Mouse (Mus musculus) liver, embryonic 13.5 days (tissue): ENCODE data around the gene Cln3. TPM values are rescaled to one million over a fixed set of nuclear protein-coding genes. Genes with fewer than 3 reads are reported as not detected.
A peak's percentile ranks its signal among the peaks of the same experiment; 100 is the strongest.

Experiments
- ATAC-seq: fragments of 200-750 bp; cut with Nextera tagmentation; 2 replicates; pipeline ENCODE4 v1.8.0; 2017; ENCODE audit warnings: low read depth, mild to moderate bottlenecking, moderate number of reproducible peaks, moderate library complexity
- DNase-seq: peaks from one replicate; pipeline ENCODE4 v3.0.0; 2022
- H3K27ac ChIP-seq: fragments of 300-500 bp; sonication (generic); 2 replicates; pipeline ENCODE4 v1.5.1; 2015; ENCODE audit warnings: moderate library complexity, mild to moderate bottlenecking, inconsistent platforms
- H3K27me3 ChIP-seq: fragments of 300-500 bp; sonication (generic); 2 replicates; pipeline ENCODE4 v1.6.1; 2015; ENCODE audit warnings: mild to moderate bottlenecking, inconsistent platforms
- H3K36me3 ChIP-seq: fragments of 300-500 bp; sonication (generic); 2 replicates; pipeline ENCODE4 v1.6.1; 2015; ENCODE audit warnings: mild to moderate bottlenecking, inconsistent platforms
- H3K4me1 ChIP-seq: fragments of 300-500 bp; sonication (generic); replicated peaks from 2 replicates; pipeline ENCODE4 v1.6.1; 2015; ENCODE audit warnings: inconsistent platforms
- H3K4me2 ChIP-seq: fragments of 300-500 bp; sonication (generic); 2 replicates; pipeline ENCODE4 v1.6.1; 2015; ENCODE audit warnings: inconsistent platforms, mild to moderate bottlenecking, moderate library complexity
- H3K4me3 ChIP-seq: fragments of 300-500 bp; sonication (generic); replicated peaks from 2 replicates; pipeline ENCODE4 v1.5.1; 2015; ENCODE audit warnings: mild to moderate bottlenecking, inconsistent platforms
- H3K9ac ChIP-seq: fragments of 300-500 bp; sonication (generic); 2 replicates; pipeline ENCODE4 v1.6.1; 2015; ENCODE audit warnings: mild to moderate bottlenecking, inconsistent platforms
- H3K9me3 ChIP-seq: fragments of 300-500 bp; sonication (generic); replicated peaks from 2 replicates; pipeline ENCODE4 v1.6.1; 2016; ENCODE audit warnings: inconsistent platforms
- WGBS: fragments of 180-500 bp; shearing (Covaris S2); methylation state at CpG from one replicate; pipeline ENCODE4 v1.1.7; 2015; ENCODE audit not compliant: insufficient replicate concordance; 5-methylcytosine and 5-hydroxymethylcytosine counted together
- polyA plus RNA-seq: library from polyadenylated mRNA; unstranded; fragments of >200 nt; fragmentation: Nextera tagmentation; extraction: Ambion mirVana; gene quantifications from 2 replicates; pipeline ENCODE4 v1.2.1, GENCODE M21; 2015

Cln3 gene
- polyA plus RNA-seq, 1 experiment from 2014 or later, result 11.5 TPM

DNA sequence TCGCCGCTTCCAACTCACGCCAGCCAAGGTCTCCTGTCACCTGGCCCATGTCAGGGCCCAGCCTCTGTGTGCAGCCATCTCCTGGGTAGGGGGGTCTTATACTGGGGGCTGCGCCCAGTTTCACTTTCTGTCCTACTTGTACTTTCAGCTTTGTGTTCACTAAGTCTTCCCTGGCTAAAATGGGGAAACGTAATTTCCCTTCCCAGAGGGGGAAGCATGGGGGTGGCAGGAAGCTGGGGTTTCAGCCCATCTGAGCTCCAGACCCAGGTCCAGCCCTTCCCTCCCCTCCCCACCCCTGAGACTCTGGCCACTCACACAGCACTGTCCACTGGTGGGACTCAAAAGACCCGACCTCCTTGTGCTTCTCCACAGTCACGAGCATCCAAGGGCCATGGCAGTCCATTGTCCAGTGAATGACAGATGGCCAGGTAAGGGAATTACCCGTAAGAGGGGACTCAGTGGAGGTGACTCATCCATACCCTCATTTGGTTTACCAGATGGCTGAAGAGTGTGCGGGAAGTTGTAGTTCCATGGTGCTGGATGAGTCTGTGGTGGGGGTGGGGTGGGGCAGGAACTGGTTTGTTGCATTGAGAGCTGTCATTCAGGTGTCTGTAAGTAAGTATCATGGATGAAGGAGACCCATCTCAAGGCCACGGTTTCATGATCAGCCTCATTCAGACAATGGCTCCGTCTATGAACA is 9.4 kb upstream of the Cln3 start, which contains the start of gene Il27:
Il27 (minus strand) TSS at position 80 of the 700 bp plus-strand sequence.
- Histone ChIP-seq H3K9ac (no peak within 1 kb of the TSS), H3K4me3 (no peak within 1 kb of the TSS), H3K27me3 (no peaks in the 10 kb centered on the region), H3K9me3 (no peaks in the 10 kb centered on the region), H3K4me1 (0 out of 2 replicates have a peak, but pooled peaks cover 4% of the 10 kb centered on the region), H3K36me3 (no peaks in the 10 kb centered on the region), H3K27ac (no peak within 1 kb of the TSS), H3K4me2 (no peak within 1 kb of the TSS)
- DNase-seq (no peak), ATAC-seq (no peak)
- 51% methylated on average over 11 of the region's 11 CpGs for WGBS

DNA sequence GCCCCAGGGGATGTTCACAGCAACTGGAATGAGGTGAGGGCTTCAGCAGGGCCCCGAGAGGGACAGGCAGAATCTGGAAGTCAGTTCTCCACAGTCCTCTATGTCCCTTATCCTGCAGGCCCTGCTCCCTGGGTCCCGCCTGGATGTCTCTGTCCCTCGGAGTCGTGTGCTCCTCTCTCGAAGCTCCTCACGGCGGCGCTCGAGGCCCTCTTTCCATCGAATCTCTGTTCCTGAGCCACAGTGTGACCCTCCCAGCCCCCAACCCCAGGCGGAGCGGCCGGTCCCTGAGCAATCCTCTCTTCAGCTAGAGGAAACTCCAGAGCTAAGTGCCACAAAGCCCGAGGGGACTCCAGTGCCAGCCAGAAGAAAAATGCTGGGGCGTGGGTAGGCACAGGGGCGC is 2.2 kb upstream of the Cln3 start:
- Histone ChIP-seq H3K36me3 (no peaks in the 10 kb centered on the region), H3K9me3 (no peaks in the 10 kb centered on the region), H3K4me3 (no peak overlapping the region), H3K4me1 (peaks cover 25% of the 10 kb centered on the region), H3K27ac (no peak overlapping the region), H3K27me3 (peaks cover 27% of the 10 kb centered on the region), H3K4me2 (no peak overlapping the region), H3K9ac (no peak overlapping the region)
- no peak for DNase-seq
- no peak for ATAC-seq
- 17% methylated on average over 16 of the region's 16 CpGs for WGBS

DNA sequence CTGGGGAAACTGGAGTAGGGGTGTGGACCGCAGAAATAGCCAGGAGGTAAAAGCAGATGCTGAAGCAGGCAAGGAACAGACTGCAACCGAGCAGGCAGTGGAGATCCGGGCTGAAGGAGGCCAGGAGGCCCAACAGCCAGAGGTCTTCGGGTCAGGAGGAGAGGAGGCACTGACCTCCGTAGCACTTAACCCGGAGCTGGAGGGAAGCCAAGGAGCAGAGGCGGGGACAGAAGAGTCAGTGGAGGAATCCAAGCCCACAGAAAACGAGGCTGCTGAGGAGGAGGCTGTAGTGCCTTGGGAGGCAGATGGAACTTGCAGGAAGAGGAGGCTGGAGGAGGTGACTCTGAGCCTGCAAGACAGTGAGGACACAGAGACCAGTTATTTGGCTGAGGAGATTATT is 1.2 kb upstream of the Cln3 start:
- H3K27ac ChIP-seq, result no peak overlapping the region
- ATAC-seq (no peak), DNase-seq (no peak)
- H3K27me3 ChIP-seq, result peaks cover 27% of the 10 kb centered on the region
- no peak overlapping the region for H3K4me3 ChIP-seq
- no peaks in the 10 kb centered on the region for H3K36me3 ChIP-seq
- H3K9me3 ChIP-seq, result no peaks in the 10 kb centered on the region
- H3K4me1 ChIP-seq, result peaks cover 32% of the 10 kb centered on the region
- no peak overlapping the region for H3K4me2 ChIP-seq
- 65% methylated on average over 8 of the region's 8 CpGs for WGBS
- no peak overlapping the region for H3K9ac ChIP-seq

DNA sequence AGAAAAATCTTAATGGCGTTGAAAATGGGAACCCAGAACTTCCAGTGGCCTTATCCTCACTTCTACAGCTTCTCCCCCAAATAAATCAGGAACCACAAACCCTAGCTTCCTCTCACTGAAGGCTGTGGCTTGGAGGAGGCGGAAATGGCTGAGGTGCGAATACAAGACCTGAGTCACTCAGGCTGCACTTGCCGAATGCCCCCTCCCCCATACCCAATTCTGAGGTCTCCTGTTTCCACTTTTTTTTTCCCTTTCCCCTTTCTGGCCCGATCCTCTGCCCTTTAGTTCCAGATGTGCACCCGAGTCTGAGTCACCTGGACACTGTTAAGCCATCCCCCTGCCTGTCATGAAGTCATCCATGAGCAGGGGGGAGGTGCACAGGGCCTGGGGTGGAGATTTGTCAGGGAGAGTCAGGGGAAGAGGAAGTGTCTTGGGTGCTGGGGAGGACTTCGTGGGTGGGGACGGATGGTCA is 1.1 kb downstream of the Cln3 start, which contains the start of gene Apobr:
Apobr (plus strand) TSS at position 437 of the 472 bp plus-strand sequence.
- Histone ChIP-seq H3K9ac (0 out of 2 replicates have a peak within 1 kb of the TSS, but pooled peaks have one; percentile 67), H3K4me2 (peak within 1 kb of the TSS; percentile 89), H3K4me1 (peaks cover 34% of the 10 kb centered on the region), H3K27me3 (peaks cover 27% of the 10 kb centered on the region), H3K27ac (peak within 1 kb of the TSS; percentile 29; the same call in 1 of the 2 replicates), H3K4me3 (peak within 1 kb of the TSS; percentile 57), H3K9me3 (no peaks in the 10 kb centered on the region), H3K36me3 (0 out of 2 replicates have a peak, but pooled peaks cover 5% of the 10 kb centered on the region)
- DNase-seq (no peak), ATAC-seq (no peak)
- 26% methylated on average over 8 of the region's 8 CpGs for WGBS

DNA sequence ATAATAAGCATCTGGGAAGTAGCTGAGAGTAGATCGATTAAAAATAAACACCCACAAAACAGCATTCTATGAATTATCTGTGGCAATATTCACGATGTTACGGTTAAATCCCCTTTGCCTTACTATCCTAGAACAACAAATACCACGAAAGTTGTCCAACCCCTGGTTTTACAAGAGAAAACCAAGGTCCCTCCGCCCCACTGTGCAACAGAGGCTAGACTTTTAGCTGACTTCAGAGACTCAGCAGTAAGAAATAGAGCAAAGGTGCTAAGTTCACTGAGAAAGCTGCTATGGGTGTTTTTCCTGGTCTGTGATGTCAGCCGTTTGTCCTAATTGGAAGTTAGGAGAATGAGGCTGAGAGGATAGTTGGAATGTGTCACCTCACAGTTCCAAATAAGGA is 1.9 kb downstream of the Cln3 start:
- Histone ChIP-seq H3K4me1 (peaks cover 34% of the 10 kb centered on the region), H3K27ac (peak overlapping the region; percentile 29), H3K4me2 (peak overlapping the region; percentile 89), H3K27me3 (peaks cover 27% of the 10 kb centered on the region), H3K4me3 (peak overlapping the region; percentile 57), H3K9me3 (no peaks in the 10 kb centered on the region), H3K36me3 (0 out of 2 replicates have a peak, but pooled peaks cover 5% of the 10 kb centered on the region), H3K9ac (peak overlapping the region; percentile 67; the same call in 1 of the 2 replicates)
- WGBS, result 39% methylated on average over 6 of the region's 6 CpGs
- no peak for ATAC-seq
- DNase-seq, result no peak

DNA sequence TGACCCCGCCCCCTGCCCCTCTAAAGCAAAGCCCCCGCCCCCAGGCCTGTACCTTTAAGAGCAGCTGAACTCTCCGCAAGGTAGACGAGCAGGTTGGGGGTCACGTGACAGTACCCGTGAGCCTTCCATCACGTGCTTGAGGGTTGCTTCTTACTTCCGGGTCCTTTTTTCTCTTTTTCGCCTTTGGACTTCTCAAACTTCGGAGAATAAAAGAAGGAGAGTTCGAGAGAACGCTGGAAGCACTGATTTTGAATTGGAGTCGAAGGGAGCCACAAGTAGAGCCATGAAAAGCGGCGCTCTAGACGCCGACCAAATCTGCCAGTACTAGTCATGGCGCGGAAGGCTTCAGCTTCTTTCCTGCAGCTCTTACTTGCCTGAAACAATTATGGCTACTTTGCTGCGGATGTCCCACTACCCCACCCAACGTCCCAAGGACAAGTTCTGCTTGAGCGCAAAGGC is 2.3 kb downstream of the Cln3 start:
- under 1% methylated on average over 22 of the region's 22 CpGs for WGBS
- DNase-seq (peak; percentile 80), ATAC-seq (peak; percentile 83)
- 0 out of 2 replicates have a peak, but pooled peaks cover 5% of the 10 kb centered on the region for H3K36me3 ChIP-seq
- peaks cover 27% of the 10 kb centered on the region for H3K27me3 ChIP-seq
- peak overlapping the region; percentile 57 for H3K4me3 ChIP-seq
- peak overlapping the region; percentile 89 for H3K4me2 ChIP-seq
- H3K9ac ChIP-seq, result peak overlapping the region; percentile 67
- no peaks in the 10 kb centered on the region for H3K9me3 ChIP-seq
- H3K27ac ChIP-seq, result peak overlapping the region; percentile 29
- H3K4me1 ChIP-seq, result peaks cover 34% of the 10 kb centered on the region

DNA sequence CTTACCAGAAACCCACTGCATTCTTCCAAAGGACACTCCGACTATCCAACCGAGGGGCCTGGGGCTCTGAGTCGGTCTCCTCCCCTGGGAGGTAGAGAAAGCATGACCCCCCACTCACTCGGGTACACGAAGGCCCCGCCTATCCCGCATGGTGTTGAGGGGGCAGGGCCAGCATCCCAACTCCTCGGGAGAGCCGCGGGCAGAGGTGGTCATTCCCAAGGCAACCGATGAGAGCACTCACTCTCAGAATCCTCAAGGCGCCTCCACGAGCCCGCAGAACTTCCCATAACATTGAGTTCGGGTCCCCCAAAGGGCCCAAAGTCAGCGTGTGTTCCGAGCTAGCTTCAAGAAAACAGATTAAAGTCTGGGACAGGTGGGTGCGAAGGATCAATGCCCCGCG is 2.9 kb downstream of the Cln3 start:
- peaks cover 27% of the 10 kb centered on the region for H3K27me3 ChIP-seq
- peaks cover 28% of the 10 kb centered on the region for H3K4me1 ChIP-seq
- H3K4me2 ChIP-seq, result peak overlapping the region; percentile 89
- H3K27ac ChIP-seq, result 0 out of 2 replicates have a peak overlapping the region, but pooled peaks have one; percentile 29
- peak; percentile 9 for DNase-seq
- H3K9me3 ChIP-seq, result no peaks in the 10 kb centered on the region
- 0 out of 2 replicates have a peak, but pooled peaks cover 7% of the 10 kb centered on the region for H3K36me3 ChIP-seq
- peak overlapping the region; percentile 57 for H3K4me3 ChIP-seq
- 5% methylated on average over 20 of the region's 20 CpGs for WGBS
- ATAC-seq, result peak; percentile 47
- peak overlapping the region; percentile 67 for H3K9ac ChIP-seq

DNA sequence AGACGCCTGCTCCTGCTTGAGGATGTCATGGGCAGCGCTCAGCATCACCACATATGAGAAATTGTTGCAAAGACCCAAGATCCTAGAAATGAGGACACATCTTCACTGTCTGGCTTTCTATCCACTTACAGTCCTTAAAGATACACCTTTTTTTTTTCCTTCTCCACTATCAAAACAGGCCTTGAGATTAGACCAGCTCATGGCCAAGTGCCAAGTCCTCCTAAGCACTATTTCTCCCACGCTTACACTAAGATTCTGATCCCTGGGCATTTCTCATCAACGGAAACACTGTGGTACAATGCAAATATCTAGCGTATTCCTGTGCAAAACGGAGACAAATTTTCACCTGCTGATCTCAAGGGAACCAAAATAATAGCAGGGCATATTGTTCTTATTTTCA is 4.0 kb downstream of the Cln3 start:
- Histone ChIP-seq H3K4me3 (no peak overlapping the region), H3K4me1 (peaks cover 27% of the 10 kb centered on the region), H3K4me2 (no peak overlapping the region), H3K27ac (no peak overlapping the region), H3K9me3 (no peaks in the 10 kb centered on the region), H3K9ac (no peak overlapping the region), H3K36me3 (peaks cover 11% of the 10 kb centered on the region; the same call in 1 of the 2 replicates), H3K27me3 (peaks cover 19% of the 10 kb centered on the region)
- WGBS, result 82% methylated on average over 6 of the region's 6 CpGs
- ATAC-seq, result no peak
- no peak for DNase-seq

DNA sequence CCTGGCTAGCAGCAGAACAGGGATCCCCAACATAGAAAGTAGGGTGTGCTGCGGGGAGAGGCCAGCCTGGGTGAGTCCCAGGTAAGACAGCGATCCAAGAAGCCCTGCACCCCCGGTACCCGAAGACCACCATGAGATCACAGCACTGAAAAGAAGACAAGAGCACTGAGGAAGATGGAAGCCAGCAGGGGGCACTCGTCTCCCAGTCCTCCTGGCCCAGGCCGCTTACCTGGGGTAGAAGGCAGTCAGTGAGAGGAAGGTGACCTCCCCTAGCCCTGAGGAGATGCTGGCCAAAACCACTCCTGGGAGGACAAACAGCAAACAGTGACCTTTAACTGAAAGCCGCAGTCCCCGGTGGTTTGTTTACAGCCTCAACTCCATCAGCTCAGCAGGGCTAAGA is 6.4 kb downstream of the Cln3 start:
- Histone ChIP-seq H3K4me1 (peaks cover 20% of the 10 kb centered on the region), H3K9ac (no peak overlapping the region), H3K4me3 (no peak overlapping the region), H3K36me3 (peaks cover 19% of the 10 kb centered on the region; the same call in 1 of the 2 replicates), H3K27ac (no peak overlapping the region), H3K27me3 (no peaks in the 10 kb centered on the region), H3K4me2 (no peak overlapping the region), H3K9me3 (no peaks in the 10 kb centered on the region)
- ATAC-seq (no peak), DNase-seq (peak; percentile 27)
- 59% methylated on average over 8 of the region's 8 CpGs for WGBS

DNA sequence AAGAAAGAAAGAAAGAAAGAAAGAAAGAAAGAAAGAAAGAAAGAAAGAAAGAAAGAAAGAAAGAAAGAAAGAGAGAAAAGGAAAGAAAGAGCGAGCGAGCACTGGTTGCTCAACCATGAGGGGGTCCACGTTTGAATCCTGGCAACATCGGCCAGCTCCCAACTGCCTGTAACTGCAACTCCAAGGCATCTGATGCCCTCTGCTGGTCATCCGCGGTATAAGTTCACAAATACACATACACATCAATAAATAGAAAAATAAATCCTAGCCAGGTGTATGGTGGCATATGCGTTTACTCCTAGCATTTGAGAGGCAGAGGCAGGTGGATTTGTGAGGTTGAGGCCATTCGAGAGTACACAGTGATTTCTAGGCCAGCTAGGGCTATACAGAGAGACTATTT is 8.7 kb downstream of the Cln3 start:
- DNase-seq (peak; percentile 53), ATAC-seq (no peak; the same call in 1 of the 2 replicates)
- H3K9ac ChIP-seq, result no peak overlapping the region
- no peaks in the 10 kb centered on the region for H3K9me3 ChIP-seq
- H3K4me1 ChIP-seq, result peaks cover 3% of the 10 kb centered on the region; the same call in 1 of the 2 replicates
- H3K27ac ChIP-seq, result no peak overlapping the region
- WGBS, result 41% methylated on average over 8 of the region's 8 CpGs
- peaks cover 19% of the 10 kb centered on the region; the same call in 1 of the 2 replicates for H3K36me3 ChIP-seq
- H3K27me3 ChIP-seq, result no peaks in the 10 kb centered on the region
- H3K4me2 ChIP-seq, result no peak overlapping the region
- H3K4me3 ChIP-seq, result no peak overlapping the region

DNA sequence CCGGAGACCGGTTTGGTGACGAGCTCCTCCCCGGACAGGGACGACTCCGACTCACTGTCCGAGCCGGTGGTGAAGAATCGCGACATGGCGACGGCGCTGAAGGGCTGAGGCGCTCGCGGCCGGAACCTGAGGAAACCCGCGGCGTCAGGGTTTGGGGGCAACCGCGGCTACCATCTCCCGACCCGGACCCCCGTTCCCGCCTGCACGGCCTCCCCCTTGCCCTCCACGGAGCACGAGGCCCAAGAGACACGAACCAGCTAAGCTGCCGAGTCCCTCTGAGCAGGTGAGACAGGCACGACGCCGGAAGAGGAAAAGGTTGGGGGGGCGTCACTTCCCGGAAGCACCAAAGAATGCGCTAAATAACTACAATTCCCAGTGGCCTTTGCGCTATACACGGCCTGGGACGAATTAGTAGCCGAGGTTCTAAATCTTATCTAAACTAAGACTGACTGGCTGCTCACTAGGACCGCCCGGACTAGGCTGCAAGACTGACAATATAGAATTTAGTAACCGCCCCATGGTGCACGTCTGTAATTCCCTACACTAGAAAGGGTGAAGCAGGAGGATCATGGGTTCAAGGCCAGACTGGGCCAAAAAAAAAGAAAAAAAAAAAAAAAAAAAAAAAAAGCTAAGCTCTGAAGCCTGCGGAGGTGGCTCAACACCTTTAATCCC is 19.4 kb downstream of the Cln3 start, which contains the start of gene Eif3c:
Eif3c (minus strand) TSS at position 318 of the 672 bp plus-strand sequence.
- peak within 1 kb of the TSS; percentile 87 for H3K4me3 ChIP-seq
- H3K9ac ChIP-seq, result peak within 1 kb of the TSS; percentile 89
- peaks cover 20% of the 10 kb centered on the region for H3K4me1 ChIP-seq
- H3K36me3 ChIP-seq, result peaks cover 36% of the 10 kb centered on the region
- peaks cover 3% of the 10 kb centered on the region; the same call in 1 of the 2 replicates for H3K9me3 ChIP-seq
- DNase-seq (peak; percentile 84), ATAC-seq (peak; percentile 97)
- peak within 1 kb of the TSS; percentile 79 for H3K4me2 ChIP-seq
- H3K27me3 ChIP-seq, result no peaks in the 10 kb centered on the region
- H3K27ac ChIP-seq, result peak within 1 kb of the TSS; percentile 72
- WGBS, result under 1% methylated on average over 46 of the region's 46 CpGs
